In the genomic region with DNA sequence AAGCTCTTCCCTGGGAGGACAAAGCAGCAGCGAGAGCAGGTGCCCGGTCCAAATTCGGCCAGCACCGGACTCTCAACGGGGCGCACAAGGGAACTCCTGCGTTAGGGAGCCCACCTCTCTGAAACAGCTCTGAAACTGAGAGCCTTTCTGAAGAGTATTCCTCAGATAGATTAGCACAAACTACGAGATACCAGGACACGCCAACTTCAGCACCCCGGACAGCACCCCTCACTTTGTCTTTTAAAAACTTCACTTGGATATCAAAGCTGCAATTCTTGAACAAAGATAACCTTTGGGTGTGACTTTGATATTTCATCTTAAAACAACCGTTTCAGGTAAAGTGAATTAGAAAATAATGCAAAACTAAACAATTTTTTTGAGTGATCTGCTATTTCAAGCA, we compare ENCODE assay signal across 9 mouse cellular contexts. TPM values are rescaled to one million over a fixed set of nuclear protein-coding genes. Genes with fewer than 3 reads are reported as not detected.
DNase-seq lines count a peak whose midpoint lies in the region; ATAC-seq and TF ChIP-seq lines count a peak whose summit lies in the region.
"Had no signal": no experiment of that assay in that cellular context is flagged by ENCODE, and none has a peak within 500 bp of the region (broad histone marks: within the 10 kb centered on the region; RNA-seq: fewer than 3 reads in every experiment).

No protein-coding gene starts in this region.

- no peaks in the 10 kb centered on the region for H3K79me2 ChIP-seq in MEL (ENCODE audit: control insufficient read depth, insufficient read depth, low read length, poor library complexity)

- H3K9me3 ChIP-seq in heart, embryonic 12.5 days (replicated peaks), result no peaks in the 10 kb centered on the region; the same call in 1 of the 2 replicates
- H3K9me3 ChIP-seq in MEL (replicated peaks; ENCODE audit: insufficient read depth, low read length), result no peaks in the 10 kb centered on the region
- H3K9me3 ChIP-seq in embryonic facial prominence, embryonic 11.5 days (replicated peaks; ENCODE audit: control insufficient read depth, low read length), result no peaks in the 10 kb centered on the region
- no peaks in the 10 kb centered on the region for H3K9me3 ChIP-seq in limb, embryonic 10.5 days (replicated peaks)

- H3K36me3 ChIP-seq in heart, embryonic 12.5 days, result no peaks in the 10 kb centered on the region
- H3K36me3 ChIP-seq in MEL (ENCODE audit: control insufficient read depth in 1 of 2, insufficient read depth in 2 of 2, low read length in 2 of 2), result no peaks in the 10 kb centered on the region
- no peaks in the 10 kb centered on the region for H3K36me3 ChIP-seq in embryonic facial prominence, embryonic 11.5 days (replicated peaks; ENCODE audit: control insufficient read depth, insufficient read depth, low read depth, low read length)
- H3K36me3 ChIP-seq in limb, embryonic 10.5 days, result no peaks in the 10 kb centered on the region

- peaks cover 9% of the 10 kb centered on the region for H3K27me3 ChIP-seq in heart, embryonic 12.5 days (replicated peaks)
- H3K27me3 ChIP-seq in MEL (ENCODE audit: control insufficient read depth in 1 of 2, insufficient read depth in 2 of 2, low read length in 2 of 2), result no peaks in the 10 kb centered on the region
- no peaks in the 10 kb centered on the region for H3K27me3 ChIP-seq in embryonic facial prominence, embryonic 11.5 days (ENCODE audit: control insufficient read depth, insufficient read depth, low read length)
- H3K27me3 ChIP-seq in limb, embryonic 10.5 days (ENCODE audit: low read depth, poor library complexity, severe bottlenecking), result no peaks in the 10 kb centered on the region

- no peak for TF ChIP-seq POLR2A in MEL (IDR thresholded peaks at IDR 0.05; ENCODE audit: control insufficient read depth in 1 of 2, insufficient read depth in 1 of 2, low read depth in 1 of 2, low read length in 2 of 2, poor library complexity in 1 of 2)

- H3K4me3 ChIP-seq in heart, embryonic 12.5 days, result no peak overlapping the region
- H3K4me3 ChIP-seq in MEL (ENCODE audit: control insufficient read depth in 1 of 2, insufficient read depth in 1 of 2, low read depth in 2 of 2, low read length in 2 of 2), result no peak overlapping the region
- no peak overlapping the region for H3K4me3 ChIP-seq in embryonic facial prominence, embryonic 11.5 days (ENCODE audit: low read depth, low read length)
- H3K4me3 ChIP-seq in limb, embryonic 10.5 days, result no peak overlapping the region

- no peak for TF ChIP-seq CTCF in MEL (IDR thresholded peaks at IDR 0.05 in 2 of 3, conservative IDR thresholded peaks at IDR 0.05 in 1 of 3; ENCODE audit: control insufficient read depth in 1 of 3, insufficient read depth in 1 of 3, low read depth in 2 of 3, low read length in 3 of 3, poor library complexity in 1 of 3, severe bottlenecking in 1 of 3)

- no peak for TF ChIP-seq RAD21 in MEL (IDR thresholded peaks at IDR 0.05; ENCODE audit: low read depth, low read length)

- DNase-seq in heart, postnatal 4 days, result peak; percentile 69
- peak; percentile 53 for DNase-seq in MEL (ENCODE audit: low read depth, low spot score)
- peak; percentile 88 for DNase-seq in embryonic facial prominence, embryonic 11.5 days (ENCODE audit: low spot score)
- DNase-seq in limb, embryonic 10.5 days (ENCODE audit: low spot score), result peak; percentile 86
- DNase-seq in retina, embryonic 14.5 days (ENCODE audit: low spot score), result peak; percentile 74
- DNase-seq in cerebellum, adult 11 months, result no peak
- DNase-seq in right cerebral cortex, postnatal 36 days (ENCODE audit: low spot score in 2 of 2), result no peak

- no peak for ATAC-seq in heart, embryonic 12.5 days (ENCODE audit: insufficient number of reproducible peaks, low FRiP score)
- ATAC-seq in embryonic facial prominence, embryonic 11.5 days (replicated peaks; ENCODE audit: insufficient number of reproducible peaks, low FRiP score, low TSS enrichment, low read depth), result no peak

- no peaks in the 10 kb centered on the region for H3K4me1 ChIP-seq in heart, embryonic 12.5 days (replicated peaks)
- no peaks in the 10 kb centered on the region for H3K4me1 ChIP-seq in MEL (ENCODE audit: control insufficient read depth in 1 of 2, insufficient read depth in 2 of 2, low read length in 2 of 2)
- no peaks in the 10 kb centered on the region for H3K4me1 ChIP-seq in embryonic facial prominence, embryonic 11.5 days (ENCODE audit: control insufficient read depth, insufficient read depth, low read length)
- H3K4me1 ChIP-seq in limb, embryonic 10.5 days, result peaks cover 4% of the 10 kb centered on the region; the same call in 1 of the 2 replicates

- H3K4me2 ChIP-seq in heart, embryonic 12.5 days, result no peak overlapping the region
- H3K4me2 ChIP-seq in embryonic facial prominence, embryonic 11.5 days (ENCODE audit: low read depth, low read length), result no peak overlapping the region

- H3K9ac ChIP-seq in heart, embryonic 12.5 days, result no peak overlapping the region
- no peak overlapping the region for H3K9ac ChIP-seq in MEL (ENCODE audit: control insufficient read depth, low read depth, low read length, poor library complexity, severe bottlenecking)
- no peak overlapping the region for H3K9ac ChIP-seq in embryonic facial prominence, embryonic 11.5 days (replicated peaks; ENCODE audit: low read length)

- no peak for TF ChIP-seq EP300 in MEL (IDR thresholded peaks at IDR 0.05; ENCODE audit: low read depth in 1 of 2, low read length in 2 of 2)

- no peak overlapping the region for H3K27ac ChIP-seq in heart, embryonic 12.5 days (ENCODE audit: poor library complexity, severe bottlenecking)
- H3K27ac ChIP-seq in MEL (ENCODE audit: control insufficient read depth, low read depth, low read length), result no peak overlapping the region
- H3K27ac ChIP-seq in embryonic facial prominence, embryonic 11.5 days (replicated peaks; ENCODE audit: low read depth, low read length), result no peak overlapping the region
- no peak overlapping the region for H3K27ac ChIP-seq in limb, embryonic 10.5 days

- WGBS in heart, embryonic 12.5 days, result under 1% methylated on average over 11 of the region's 11 CpGs
- WGBS in embryonic facial prominence, embryonic 11.5 days, result 2% methylated on average over 11 of the region's 11 CpGs
- 1% methylated on average over 11 of the region's 11 CpGs for WGBS in limb, embryonic 10.5 days

TF ChIP-seq in MEL, 35 proteins besides CTCF, POLR2A, EP300 and RAD21:
- TF ChIP-seq MYC (IDR thresholded peaks at IDR 0.05; ENCODE audit: low read depth, low read length) (no peak), JUND (IDR thresholded peaks at IDR 0.05; ENCODE audit: low read depth, low read length) (no peak), NELFE (IDR thresholded peaks at IDR 0.05; ENCODE audit: low read depth, low read length) (no peak), TCF12 (IDR thresholded peaks at IDR 0.05; ENCODE audit: low read depth, low read length) (no peak), ZMIZ1 (IDR thresholded peaks at IDR 0.05; ENCODE audit: low read depth, low read length) (no peak), MEF2A (IDR thresholded peaks at IDR 0.05; ENCODE audit: extremely low read depth, insufficient replicate concordance, low read depth, low read length, poor library complexity, severe bottlenecking) (no peak), GABPA (IDR thresholded peaks at IDR 0.05; ENCODE audit: low read depth, low read length) (no peak), TBP (IDR thresholded peaks at IDR 0.05; ENCODE audit: low read depth, low read length) (no peak), POLR2AphosphoS2 (IDR thresholded peaks at IDR 0.05; ENCODE audit: low read length) (no peak), CHD1 (IDR thresholded peaks at IDR 0.05; ENCODE audit: low read depth, low read length) (no peak), MYB (IDR thresholded peaks at IDR 0.05; ENCODE audit: low read depth, low read length) (no peak), E2F4 (IDR thresholded peaks at IDR 0.05; ENCODE audit: borderline replicate concordance, low read depth, low read length) (no peak), MXI1 (IDR thresholded peaks at IDR 0.05; ENCODE audit: low read depth, low read length) (no peak), USF2 (IDR thresholded peaks at IDR 0.05; ENCODE audit: borderline replicate concordance in 1 of 2, insufficient read depth in 1 of 2, low read depth in 1 of 2, low read length in 2 of 2) (no peak), MAFK (IDR thresholded peaks at IDR 0.05; ENCODE audit: borderline replicate concordance, low read depth, low read length) (no peak), SMC3 (IDR thresholded peaks at IDR 0.05; ENCODE audit: low read depth, low read length) (no peak), ETS1 (IDR thresholded peaks at IDR 0.05; ENCODE audit: low read depth, low read length) (no peak)

RNA-seq across cellular contexts. Expression of a gene that starts 1.2 kb away (rescaled TPM):
- not detected for total RNA-seq in heart, postnatal 4 days (2021)
- not detected in 2 replicates for polyA plus RNA-seq in heart, embryonic 12.5 days (2016; fragmentation: Nextera tagmentation; extraction: Ambion mirVana)
- not detected in 2 replicates for total RNA-seq in MEL (2012; rRNA removed)
- not detected for polyA plus RNA-seq in MEL (2012; ENCODE audit: insufficient read depth in 1 of 2, insufficient read length in 2 of 2, low read depth in 1 of 2, low replicate concordance in 2 of 2, missing spikeins in 1 of 2)
- polyA plus RNA-seq in embryonic facial prominence, embryonic 11.5 days (2014; fragmentation: Nextera tagmentation; extraction: Ambion mirVana), result not detected in 2 replicates
- not detected in 2 replicates for polyA plus RNA-seq in limb, embryonic 10.5 days (2016; fragmentation: Nextera tagmentation; extraction: Ambion mirVana)
- total RNA-seq: hematopoietic stem cell, adult 5-6 weeks had no signal

Comparison
In these comparisons a context has a peak if more than half of its experiments do, and no peak if none do; other contexts are left out.
1. DNase-seq: peak in heart, postnatal 4 days (single experiment), MEL (single experiment), embryonic facial prominence, embryonic 11.5 days (single experiment), limb, embryonic 10.5 days (single experiment) and retina, embryonic 14.5 days (single experiment); none in cerebellum, adult 11 months (single experiment) and right cerebral cortex, postnatal 36 days (0 of 2).